Mouse (Mus musculus) 3134 (cell line): ENCODE data around the gene Fbxw13.
"Not testable (repeated sequence)": the region's sequence is repeated elsewhere in the genome, so short reads cannot be mapped to it uniquely, and the experiment has no call there.

Experiments
- DNase-seq: peaks from one replicate; pipeline ENCODE4 v3.0.0-alpha.2; 2011; ENCODE audit warnings: low spot score; ENCODE audit not compliant: insufficient read length; ENCODE audit errors: extremely low read depth

The Fbxw13 gene

DNA sequence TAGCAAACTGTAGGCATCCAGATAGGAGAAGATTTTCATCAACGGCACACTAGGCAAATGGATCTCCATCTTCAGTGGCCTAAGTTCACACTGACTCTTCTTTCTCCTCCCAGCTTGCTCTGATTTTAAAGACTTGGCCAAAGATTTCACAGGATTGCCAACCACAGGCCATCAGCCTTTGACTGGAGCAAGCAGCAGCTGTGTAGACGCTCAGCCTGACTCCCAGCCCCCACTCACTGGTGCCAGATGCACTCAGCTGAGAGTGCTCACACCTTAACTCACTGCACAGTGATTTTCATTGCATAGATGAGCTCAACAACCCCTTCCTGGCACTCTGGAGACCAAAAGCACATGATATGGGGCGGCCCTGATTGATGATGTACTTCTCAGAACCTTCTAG, at the start of gene Fbxw13:
Gene Fbxw13, minus strand, starts transcription at position 101 of the 400 bp plus-strand sequence.
- not testable (repeated sequence) for DNase-seq

DNA sequence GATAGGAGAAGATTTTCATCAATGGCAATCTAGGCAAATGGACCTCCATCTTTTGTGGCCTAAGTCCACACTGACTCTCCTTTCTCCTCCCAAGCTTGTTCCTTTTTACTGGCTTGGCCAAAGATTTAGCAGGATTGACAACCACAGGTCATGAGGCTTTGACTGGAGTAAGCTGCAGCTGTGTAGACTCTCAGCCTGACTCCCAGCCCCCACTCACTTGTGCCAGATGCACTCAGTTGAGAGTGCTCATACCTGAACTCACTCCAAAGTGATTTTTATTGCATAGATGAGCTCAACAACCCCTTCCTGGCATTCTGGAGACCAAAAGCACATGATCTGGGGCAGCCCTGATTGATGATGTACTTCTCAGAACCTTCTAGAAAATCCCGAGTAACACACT, 38.9 kb upstream of the Fbxw13 start, which contains the start of gene Fbxw20:
Gene Fbxw20, minus strand, starts transcription at position 101 of the 400 bp plus-strand sequence.
- DNase-seq: no peak

DNA sequence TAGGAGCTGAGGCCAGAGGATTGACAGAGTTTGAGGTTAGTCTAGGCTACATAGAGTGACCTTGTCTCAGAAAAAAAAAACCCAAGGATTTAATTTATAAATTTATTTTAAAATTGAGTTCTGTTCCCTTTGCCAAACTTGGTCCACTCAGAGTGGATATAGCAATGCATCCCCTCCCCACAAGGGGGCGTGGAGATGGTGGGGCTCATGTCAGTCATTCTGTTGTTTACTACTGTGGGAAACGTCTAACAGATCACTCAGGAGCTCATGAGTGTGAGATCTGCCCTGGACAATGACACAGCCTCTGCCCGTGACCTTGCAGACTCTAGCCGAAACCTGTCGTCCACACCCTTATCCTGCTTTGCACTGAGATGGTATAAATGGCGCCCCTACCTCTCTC, 22.7 kb upstream of the Fbxw13 start:
- DNase-seq: no peak

DNA sequence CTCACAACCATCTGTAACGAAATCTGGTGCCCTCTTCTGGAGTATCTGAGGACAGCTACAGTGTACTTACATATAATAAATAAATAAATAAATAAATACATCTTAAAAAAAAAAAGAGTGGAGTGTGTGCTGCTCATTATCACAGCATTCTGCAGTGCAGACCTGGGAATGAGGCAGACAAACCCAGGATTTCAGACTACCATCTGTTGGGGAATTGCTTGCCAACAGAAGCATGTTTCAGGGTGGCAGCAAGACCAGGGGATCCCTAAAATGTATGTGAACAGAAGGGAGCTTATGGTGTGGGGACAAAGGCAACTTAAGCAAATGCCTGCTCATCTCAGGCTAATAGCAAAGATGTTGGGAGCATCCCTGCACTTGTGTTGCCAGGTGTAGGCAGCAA, 5.6 kb upstream of the Fbxw13 start:
- not testable (repeated sequence) for DNase-seq

DNA sequence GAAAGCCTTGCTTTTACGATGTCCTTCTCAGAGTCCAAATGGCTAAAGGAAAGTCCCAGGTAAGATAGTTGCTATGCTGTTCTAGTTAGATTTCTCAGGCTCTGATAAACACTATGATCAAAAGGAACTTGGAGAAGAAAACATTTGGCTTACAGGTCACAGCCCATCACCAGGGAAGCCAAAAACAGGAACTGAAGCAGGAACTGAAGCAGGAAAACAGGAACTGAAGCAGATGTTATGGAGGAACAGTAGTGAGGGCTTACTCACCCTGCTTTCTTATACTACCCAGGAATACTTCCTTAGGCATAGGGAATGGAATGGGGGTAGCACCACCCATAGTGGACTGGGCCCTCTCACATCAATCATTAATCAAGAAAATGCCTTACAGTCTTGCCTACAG, 4.6 kb upstream of the Fbxw13 start:
- no peak for DNase-seq

DNA sequence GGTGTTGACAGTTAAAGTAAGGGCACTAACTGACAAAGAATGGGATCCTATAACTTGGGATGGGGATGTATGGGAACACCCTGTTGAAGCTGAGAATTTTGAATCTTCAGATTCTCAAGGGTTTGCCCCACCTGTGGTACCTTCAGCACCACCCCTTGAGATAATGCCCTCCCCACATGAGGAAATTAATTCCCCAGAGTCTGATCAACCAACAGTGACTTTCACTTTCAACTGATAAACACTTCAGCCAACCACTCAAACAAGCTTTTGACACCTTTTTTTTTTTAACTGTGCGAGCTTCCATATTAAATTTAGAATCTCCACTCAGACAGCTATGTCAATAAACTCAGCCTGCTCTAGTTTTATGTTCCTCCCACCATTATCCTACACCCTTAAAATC, 3.6 kb upstream of the Fbxw13 start:
- DNase-seq: no peak

DNA sequence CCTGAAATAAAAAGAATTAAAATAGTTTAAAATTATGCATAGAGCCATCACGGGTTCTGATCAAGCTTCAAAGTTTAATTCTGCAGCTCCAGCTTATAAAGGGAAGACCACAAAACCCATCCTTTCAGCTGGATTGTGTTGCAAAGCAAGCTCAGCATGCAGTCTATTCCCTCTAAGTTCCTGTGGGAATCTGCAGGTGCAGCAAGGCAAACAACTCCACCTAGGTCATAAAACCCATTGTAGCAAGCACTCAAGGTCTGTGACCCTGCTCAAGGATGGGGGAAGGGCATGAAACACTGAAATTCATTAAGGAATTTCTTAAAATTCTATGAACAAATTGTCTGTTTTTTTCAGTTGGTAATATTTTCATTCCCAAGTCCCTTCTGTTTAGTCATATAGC, 18.6 kb downstream of the Fbxw13 start:
- DNase-seq: no peak

DNA sequence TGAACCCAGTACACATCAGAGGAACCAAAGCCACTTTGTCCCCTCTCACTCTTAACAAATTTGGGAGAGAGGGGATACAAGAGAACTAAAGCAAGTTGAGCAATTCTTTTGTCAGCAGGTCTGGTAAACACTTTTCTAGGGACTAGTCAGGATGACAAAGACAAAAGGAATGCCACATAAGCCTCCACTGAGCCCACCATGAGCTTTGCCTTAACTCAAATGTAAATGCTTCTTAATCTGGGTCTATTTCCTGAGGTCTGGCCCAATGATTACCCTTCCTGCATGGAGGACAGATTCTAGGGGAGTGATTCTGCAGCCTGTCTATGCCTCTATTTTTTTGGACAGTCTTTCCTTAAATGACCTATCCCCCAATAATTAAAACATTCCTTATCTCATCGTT, 19.5 kb downstream of the Fbxw13 start:
- DNase-seq: no peak

DNA sequence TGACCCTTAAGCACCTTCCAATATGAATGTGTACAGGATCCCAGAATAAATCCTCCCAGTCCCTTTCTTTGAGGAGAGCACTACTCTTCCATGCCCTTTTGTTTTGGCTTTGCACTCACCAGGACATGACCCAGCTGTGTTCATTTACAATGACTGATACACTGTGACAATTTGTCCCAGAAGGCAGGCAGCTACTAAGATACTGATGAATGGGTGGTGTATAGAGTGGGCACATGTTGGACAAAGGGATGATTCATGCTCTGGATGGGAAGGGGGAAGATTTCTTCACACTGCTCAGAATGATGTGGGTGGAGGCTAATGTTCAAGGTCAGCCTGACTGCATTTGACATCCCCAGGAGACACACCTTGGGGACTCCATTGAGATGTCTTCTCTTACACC, 28.5 kb downstream of the Fbxw13 start:
- DNase-seq: no peak

DNA sequence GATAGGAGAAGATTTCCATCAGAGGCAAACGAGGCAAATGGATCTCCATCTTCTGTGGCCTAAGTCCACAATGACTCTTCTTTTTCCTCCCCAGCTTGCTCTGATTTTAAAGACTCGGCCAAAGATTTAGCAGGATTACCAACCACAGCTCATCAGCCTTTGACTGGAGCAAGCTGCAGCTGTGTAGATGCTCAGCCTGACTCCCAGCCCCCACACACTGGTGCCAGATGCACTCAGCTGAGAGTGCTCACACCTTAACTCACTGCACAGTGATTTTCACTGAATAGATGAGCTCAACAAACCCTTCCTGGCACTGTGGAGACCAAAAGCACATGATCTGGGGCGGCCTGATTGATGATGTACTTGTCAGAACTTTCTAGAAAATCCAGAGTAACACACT, 33.8 kb downstream of the Fbxw13 start, which contains the start of gene Fbxw21:
Gene Fbxw21, minus strand, starts transcription at position 101 of the 400 bp plus-strand sequence.
- DNase-seq: no peak

DNA sequence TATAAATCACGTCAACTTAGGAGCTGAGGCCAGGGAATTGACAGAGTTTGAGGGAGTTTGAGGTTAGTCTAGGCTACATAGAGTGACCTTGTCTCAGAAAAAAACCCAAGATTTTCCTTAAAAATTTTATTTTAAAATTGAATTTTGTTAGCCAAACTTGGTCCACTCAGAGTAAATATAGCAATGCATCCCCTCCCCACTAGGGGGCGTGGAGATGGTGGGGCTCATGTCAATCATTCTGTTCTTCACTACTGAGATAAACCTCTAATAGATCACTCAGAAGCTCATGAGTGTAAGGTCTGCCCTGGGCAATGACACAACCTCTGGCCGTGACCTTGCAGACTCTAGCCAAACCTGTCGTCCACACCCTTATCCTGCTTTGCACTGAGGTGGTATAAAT, 55.4 kb downstream of the Fbxw13 start:
- DNase-seq: not testable (repeated sequence)

DNA sequence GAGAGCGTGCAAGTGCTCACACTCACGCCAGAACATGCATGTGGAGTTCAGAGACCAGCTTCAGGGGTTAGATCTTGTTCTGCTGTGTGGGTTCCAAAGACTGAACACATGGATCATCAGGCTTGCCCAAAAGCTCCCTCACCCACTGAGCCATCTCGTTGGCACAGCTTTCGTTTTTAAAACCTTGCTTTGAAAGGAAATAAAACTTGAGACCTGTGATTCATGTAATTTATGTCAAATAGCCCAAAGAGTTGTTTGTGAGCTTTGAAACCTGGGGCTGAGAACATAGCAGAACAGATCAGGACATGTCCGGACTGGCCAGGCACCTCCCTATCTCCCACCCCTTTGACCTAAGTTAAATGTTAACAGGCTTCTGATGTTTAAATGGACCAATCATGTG, 65.7 kb downstream of the Fbxw13 start:
- no peak for DNase-seq
